Mouse (Mus musculus): ENCODE measurements around the gene Zfp524. TPM values are rescaled to one million over a fixed set of nuclear protein-coding genes. Genes with fewer than 3 reads are reported as not detected.
"Not testable (repeated sequence)": the region's sequence is repeated elsewhere in the genome, so short reads cannot be mapped to it uniquely, and the experiment has no call there.

The Zfp524 gene
- polyA plus RNA-seq, 1 experiment = 11.9 TPM

- TF ChIP-seq CTCF (IDR thresholded peaks at IDR 0.05; ENCODE audit: borderline replicate concordance, extremely low read depth, insufficient read depth, insufficient read length) (peak; percentile 1; the same call in 1 of the 2 replicates), POLR2A (IDR thresholded peaks at IDR 0.05; ENCODE audit: borderline replicate concordance, extremely low read depth, insufficient read depth, insufficient read length, poor library complexity, severe bottlenecking) (no peak)
- no peak for DNase-seq (ENCODE audit: low read depth)
Observed at GRCm38 (mm10) chr7:5017352-5017751, 3.1 kb downstream of the Zfp524 start.

GRCm38 (mm10) chr7:5017931-5018330 is 3.7 kb downstream of the Zfp524 start:
- TF ChIP-seq POLR2A (IDR thresholded peaks at IDR 0.05; ENCODE audit: borderline replicate concordance, extremely low read depth, insufficient read depth, insufficient read length, poor library complexity, severe bottlenecking) (no peak), CTCF (IDR thresholded peaks at IDR 0.05; ENCODE audit: borderline replicate concordance, extremely low read depth, insufficient read depth, insufficient read length) (no peak)
- DNase-seq (ENCODE audit: low read depth) = no peak

- not testable (repeated sequence) for DNase-seq (ENCODE audit: low read depth)
Observed at GRCm38 (mm10) chr7:5019576-5019975, 5.4 kb downstream of the Zfp524 start.

GRCm38 (mm10) chr7:5020000-5020681 is 5.9 kb downstream of the Zfp524 start, which contains the start of the genes Zfp865 and Ccdc106:
Gene Zfp865 (plus strand): TSS chr7:5020376.
Gene Ccdc106 (plus strand): TSS chr7:5020553.
- peak; percentile 100 for DNase-seq (ENCODE audit: low read depth)
- TF ChIP-seq POLR2A (IDR thresholded peaks at IDR 0.05; ENCODE audit: borderline replicate concordance, extremely low read depth, insufficient read depth, insufficient read length, poor library complexity, severe bottlenecking) (peak; percentile 56), CTCF (IDR thresholded peaks at IDR 0.05; ENCODE audit: borderline replicate concordance, extremely low read depth, insufficient read depth, insufficient read length) (no peak)

- no peak for DNase-seq (ENCODE audit: low read depth)
- TF ChIP-seq CTCF (IDR thresholded peaks at IDR 0.05; ENCODE audit: borderline replicate concordance, extremely low read depth, insufficient read depth, insufficient read length) = no peak
- TF ChIP-seq POLR2A (IDR thresholded peaks at IDR 0.05; ENCODE audit: borderline replicate concordance, extremely low read depth, insufficient read depth, insufficient read length, poor library complexity, severe bottlenecking) = no peak
Observed at GRCm38 (mm10) chr7:5020685-5021084, 6.5 kb downstream of the Zfp524 start.

- no peak for DNase-seq (ENCODE audit: low read depth)
- TF ChIP-seq CTCF (IDR thresholded peaks at IDR 0.05; ENCODE audit: borderline replicate concordance, extremely low read depth, insufficient read depth, insufficient read length) (no peak), POLR2A (IDR thresholded peaks at IDR 0.05; ENCODE audit: borderline replicate concordance, extremely low read depth, insufficient read depth, insufficient read length, poor library complexity, severe bottlenecking) (no peak)
Observed at GRCm38 (mm10) chr7:5021197-5021596, 7.0 kb downstream of the Zfp524 start.

GRCm38 (mm10) chr7:5029543-5029942 is 15.3 kb downstream of the Zfp524 start:
- no peak for TF ChIP-seq CTCF (IDR thresholded peaks at IDR 0.05; ENCODE audit: borderline replicate concordance, extremely low read depth, insufficient read depth, insufficient read length)
- TF ChIP-seq POLR2A (IDR thresholded peaks at IDR 0.05; ENCODE audit: borderline replicate concordance, extremely low read depth, insufficient read depth, insufficient read length, poor library complexity, severe bottlenecking) = no peak
- DNase-seq (ENCODE audit: low read depth) = no peak

GRCm38 (mm10) chr7:5029946-5030345 is 15.7 kb downstream of the Zfp524 start:
- DNase-seq (ENCODE audit: low read depth) = no peak

GRCm38 (mm10) chr7:5030554-5031275 is 16.5 kb downstream of the Zfp524 start:
- TF ChIP-seq POLR2A (IDR thresholded peaks at IDR 0.05; ENCODE audit: borderline replicate concordance, extremely low read depth, insufficient read depth, insufficient read length, poor library complexity, severe bottlenecking) (no peak), CTCF (IDR thresholded peaks at IDR 0.05; ENCODE audit: borderline replicate concordance, extremely low read depth, insufficient read depth, insufficient read length) (no peak)

More at GRCm38 (mm10) chr7:5029946-5030345, 15.7 kb downstream of the Zfp524 start:
- TF ChIP-seq CTCF (IDR thresholded peaks at IDR 0.05; ENCODE audit: borderline replicate concordance, extremely low read depth, insufficient read depth, insufficient read length) (no peak), POLR2A (IDR thresholded peaks at IDR 0.05; ENCODE audit: borderline replicate concordance, extremely low read depth, insufficient read depth, insufficient read length, poor library complexity, severe bottlenecking) (no peak)

GRCm38 (mm10) chr7:5031496-5031895 is 17.3 kb downstream of the Zfp524 start:
- no peak for DNase-seq (ENCODE audit: low read depth)
- TF ChIP-seq CTCF (IDR thresholded peaks at IDR 0.05; ENCODE audit: borderline replicate concordance, extremely low read depth, insufficient read depth, insufficient read length) (no peak), POLR2A (IDR thresholded peaks at IDR 0.05; ENCODE audit: borderline replicate concordance, extremely low read depth, insufficient read depth, insufficient read length, poor library complexity, severe bottlenecking) (no peak)

More at GRCm38 (mm10) chr7:5030554-5031275, 16.5 kb downstream of the Zfp524 start:
- DNase-seq (ENCODE audit: low read depth) = no peak

GRCm38 (mm10) chr7:5033818-5034217 is 19.6 kb downstream of the Zfp524 start, which contains the start of gene 4632433K11Rik:
Gene 4632433K11Rik (plus strand): TSS chr7:5034118.
- TF ChIP-seq CTCF (IDR thresholded peaks at IDR 0.05; ENCODE audit: borderline replicate concordance, extremely low read depth, insufficient read depth, insufficient read length) (no peak), POLR2A (IDR thresholded peaks at IDR 0.05; ENCODE audit: borderline replicate concordance, extremely low read depth, insufficient read depth, insufficient read length, poor library complexity, severe bottlenecking) (no peak)

GRCm38 (mm10) chr7:5035628-5036027 is 21.4 kb downstream of the Zfp524 start:
- no peak for TF ChIP-seq POLR2A (IDR thresholded peaks at IDR 0.05; ENCODE audit: borderline replicate concordance, extremely low read depth, insufficient read depth, insufficient read length, poor library complexity, severe bottlenecking)
- no peak for TF ChIP-seq CTCF (IDR thresholded peaks at IDR 0.05; ENCODE audit: borderline replicate concordance, extremely low read depth, insufficient read depth, insufficient read length)

More at GRCm38 (mm10) chr7:5033818-5034217, 19.6 kb downstream of the Zfp524 start, which contains the start of gene 4632433K11Rik:
- no peak for DNase-seq (ENCODE audit: low read depth)

More at GRCm38 (mm10) chr7:5035628-5036027, 21.4 kb downstream of the Zfp524 start:
- no peak for DNase-seq (ENCODE audit: low read depth)

Data from brain, embryonic 14.5 days (tissue).